Mouse (Mus musculus): Measurements from ENCODE around the gene Mdm1. TPM values are rescaled to one million over a fixed set of nuclear protein-coding genes. Genes with fewer than 3 reads are reported as not detected.
A peak's percentile ranks its signal among the peaks of the same experiment; 100 is the strongest.

Mdm1 gene
- total RNA-seq (2021): 10 to 100 TPM; 16.7 to 19.7 TPM

DNA sequence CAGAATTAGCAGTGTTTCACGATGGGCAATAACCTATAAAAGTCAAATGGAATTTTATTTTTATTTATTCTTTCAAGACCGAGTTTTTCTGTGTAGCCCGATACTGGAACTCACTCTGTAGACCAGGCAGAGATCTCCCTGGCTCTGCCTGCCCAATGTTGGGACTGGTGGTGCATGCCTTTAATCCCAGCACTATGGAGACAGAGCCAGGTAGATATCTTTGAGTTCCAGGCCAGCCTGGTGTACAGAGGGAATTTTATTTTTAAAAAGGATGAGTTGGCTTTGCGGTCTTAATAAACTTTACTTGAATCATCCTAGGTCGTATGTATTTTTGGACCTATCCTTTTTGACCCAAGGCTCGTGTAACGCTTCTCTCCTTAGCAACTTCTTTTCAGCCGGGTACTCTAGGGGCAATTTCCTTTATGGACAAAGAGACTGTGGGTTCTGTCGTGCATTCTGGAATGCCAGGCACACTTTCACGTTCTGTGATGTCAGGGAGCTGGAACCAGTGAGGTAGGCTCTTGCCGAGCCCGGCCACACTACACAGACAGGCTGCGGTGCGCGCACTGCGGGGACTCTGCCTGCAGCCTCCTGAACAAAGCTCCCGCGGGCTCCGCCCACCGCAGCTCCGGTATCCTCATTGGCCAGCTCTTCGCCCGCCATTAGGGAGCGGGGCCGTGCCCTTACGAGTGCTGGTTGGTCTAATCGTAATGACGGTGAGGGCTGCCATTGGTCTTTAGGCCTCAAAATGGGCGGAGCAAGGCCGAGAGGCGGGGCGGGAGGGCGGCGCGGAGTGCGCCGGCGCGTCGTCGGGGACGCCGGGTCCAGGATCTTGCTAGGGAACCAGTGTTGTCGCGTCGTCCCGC lies at the start of gene Mdm1:
Gene Mdm1, plus strand, starts transcription at position 794 of the 866 bp plus-strand sequence.
- DNase-seq: peak; percentile 99
- intact Hi-C loops (cut with DNase I): no loop called here

DNA sequence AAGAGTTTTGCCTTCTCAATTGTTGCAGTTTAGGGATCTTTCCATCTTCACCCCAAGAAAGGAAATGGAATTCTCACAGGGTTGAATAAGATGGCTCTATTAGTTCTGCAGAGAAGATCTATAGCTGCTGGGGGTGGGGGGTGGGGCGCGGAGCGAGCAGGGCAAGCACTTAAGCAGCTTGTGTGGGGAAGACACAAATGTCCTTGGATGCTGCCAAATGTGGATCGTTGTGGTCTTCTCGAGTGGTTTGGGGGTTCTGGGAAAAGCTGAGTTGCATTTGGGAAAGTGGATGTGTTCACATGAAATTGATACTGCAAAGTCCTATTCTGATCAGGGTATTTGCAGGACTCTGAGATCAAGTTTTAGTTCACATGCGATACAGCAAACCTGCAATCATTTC lies 48.9 kb upstream of the Mdm1 start:
- no peak for DNase-seq
- intact Hi-C loops (cut with DNase I): no loop called here

DNA sequence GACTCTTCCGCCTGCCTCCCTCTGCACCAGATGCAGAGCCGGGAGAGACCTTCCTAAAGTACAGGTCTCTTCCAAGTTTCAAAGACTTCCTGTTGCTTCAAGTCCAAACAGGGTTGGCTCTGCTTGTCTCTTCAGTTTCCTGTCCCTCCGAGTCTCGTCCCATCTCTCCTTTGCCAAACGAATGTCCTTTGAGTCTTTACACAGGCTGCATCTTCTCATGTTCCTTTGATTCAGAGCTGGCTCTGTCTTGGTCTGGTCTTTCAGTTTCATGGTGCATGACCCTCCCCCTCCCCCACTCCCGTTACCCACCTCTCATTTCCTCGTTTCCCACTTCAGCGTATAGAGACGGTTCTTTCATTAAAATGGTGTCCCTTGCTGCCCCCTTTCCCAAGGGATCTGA lies 47.9 kb upstream of the Mdm1 start:
- intact Hi-C loops (cut with DNase I): no loop called here
- no peak for DNase-seq

DNA sequence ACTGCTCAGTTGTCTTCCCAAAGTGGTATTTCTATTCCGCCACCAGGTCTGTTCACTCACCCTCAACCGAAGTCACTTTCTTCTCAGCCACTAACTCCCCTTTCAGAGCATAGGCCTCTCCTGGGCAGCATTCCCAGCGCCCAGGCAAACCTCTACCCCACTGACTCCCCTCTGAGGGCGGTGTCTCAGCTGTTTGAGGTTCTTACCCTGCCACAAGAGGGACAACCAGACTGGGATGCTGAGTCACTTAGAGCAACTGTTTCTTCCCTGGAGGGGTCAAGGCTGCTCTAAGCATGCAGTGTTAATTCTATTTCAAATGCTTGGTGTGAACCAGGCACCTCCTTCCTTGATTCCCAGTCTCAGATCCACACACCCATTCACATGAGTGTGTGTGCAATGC lies 46.8 kb upstream of the Mdm1 start:
- intact Hi-C loops (cut with DNase I): no loop called here

DNA sequence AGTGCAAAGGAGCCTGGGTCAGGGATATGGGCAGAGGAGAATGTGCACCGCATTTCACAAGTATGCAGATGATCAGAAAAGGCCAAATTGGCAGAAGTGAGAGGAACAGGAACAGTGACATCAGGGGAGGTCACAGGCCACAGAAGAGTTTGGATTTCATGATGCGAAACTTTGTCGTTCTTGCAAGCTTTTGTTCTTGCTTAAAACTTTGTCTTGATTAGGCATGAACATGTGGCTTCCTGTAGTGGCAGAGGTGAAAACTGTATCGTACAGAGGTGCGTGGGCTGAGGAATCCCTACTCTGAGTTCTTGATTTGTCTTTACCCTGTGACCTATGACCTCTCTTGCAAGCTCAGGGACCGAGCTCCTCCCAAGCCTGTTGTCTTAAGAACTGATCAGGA lies 45.4 kb upstream of the Mdm1 start:
- intact Hi-C loops (cut with DNase I): no loop called here
- no peak for DNase-seq

More for the DNA sequence above, 46.8 kb upstream of the Mdm1 start:
- DNase-seq: no peak

DNA sequence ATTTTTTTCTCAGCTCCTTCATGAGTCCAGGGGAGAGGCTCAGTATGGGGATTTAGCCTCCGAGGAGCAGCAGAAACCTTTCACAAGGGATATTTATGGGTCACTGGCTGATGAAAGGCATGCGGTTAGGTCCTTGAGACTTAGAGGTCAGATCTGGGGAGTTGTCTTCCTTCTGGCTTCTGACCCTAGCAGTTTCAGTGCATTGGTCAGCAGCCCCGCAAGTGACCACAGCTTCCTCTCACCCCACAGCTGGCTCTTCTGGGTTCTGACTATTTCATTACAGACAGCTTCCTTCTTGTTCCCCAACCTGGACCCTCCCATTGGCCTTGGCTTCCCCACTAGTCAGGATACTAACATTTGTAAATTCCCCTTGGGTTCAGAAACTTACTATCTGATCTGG lies 43.7 kb upstream of the Mdm1 start:
- DNase-seq: no peak

DNA sequence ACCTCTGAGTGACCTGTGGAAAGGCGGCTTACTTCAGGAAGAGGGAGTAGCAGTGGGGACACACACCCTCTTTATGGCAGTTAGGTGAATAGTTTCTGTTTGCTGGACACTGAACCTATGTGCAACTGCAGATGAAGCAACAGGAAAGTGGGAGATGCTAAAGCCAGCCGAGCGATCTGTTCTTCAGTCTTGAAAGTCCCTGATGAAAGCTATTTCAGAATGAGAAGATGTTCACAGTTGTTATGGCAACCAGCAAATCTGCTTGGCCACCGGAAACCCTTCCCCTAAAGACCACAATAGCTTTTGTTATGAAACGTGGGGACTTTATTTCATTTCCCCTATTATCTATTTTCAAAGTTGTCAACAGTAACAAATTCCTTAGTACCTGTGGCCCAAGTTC lies 41.0 kb upstream of the Mdm1 start:
- no peak for DNase-seq
- intact Hi-C loops (cut with DNase I): loop anchor here (10.0 kb wide), 2 partner anchors 256 to 296 kb away; partner anchors contain the start of gene Rap1b

More for the DNA sequence above, 43.7 kb upstream of the Mdm1 start:
- intact Hi-C loops (cut with DNase I): no loop called here

DNA sequence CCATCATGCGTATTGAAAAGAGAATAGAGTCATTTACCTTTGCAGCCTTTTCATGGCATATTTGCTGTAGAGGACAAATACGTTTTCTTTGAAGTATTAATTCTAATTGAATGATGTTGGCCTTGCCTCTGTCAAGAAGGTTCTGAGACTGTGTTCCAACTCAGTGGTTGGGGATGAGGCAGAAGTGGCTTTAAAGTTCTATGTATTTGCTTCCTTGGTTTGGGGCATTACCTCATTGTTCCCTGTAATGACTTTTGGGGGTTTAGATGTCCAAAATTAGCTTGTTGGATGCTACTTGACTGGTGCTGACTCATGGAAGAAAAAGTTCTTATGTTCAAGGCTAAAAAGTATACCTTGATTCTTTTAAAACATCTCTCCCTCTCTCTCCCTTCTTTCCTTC lies 40.6 kb upstream of the Mdm1 start:
- intact Hi-C loops (cut with DNase I): loop anchor here (10.0 kb wide), 2 partner anchors 256 to 296 kb away; partner anchors contain the start of gene Rap1b

DNA sequence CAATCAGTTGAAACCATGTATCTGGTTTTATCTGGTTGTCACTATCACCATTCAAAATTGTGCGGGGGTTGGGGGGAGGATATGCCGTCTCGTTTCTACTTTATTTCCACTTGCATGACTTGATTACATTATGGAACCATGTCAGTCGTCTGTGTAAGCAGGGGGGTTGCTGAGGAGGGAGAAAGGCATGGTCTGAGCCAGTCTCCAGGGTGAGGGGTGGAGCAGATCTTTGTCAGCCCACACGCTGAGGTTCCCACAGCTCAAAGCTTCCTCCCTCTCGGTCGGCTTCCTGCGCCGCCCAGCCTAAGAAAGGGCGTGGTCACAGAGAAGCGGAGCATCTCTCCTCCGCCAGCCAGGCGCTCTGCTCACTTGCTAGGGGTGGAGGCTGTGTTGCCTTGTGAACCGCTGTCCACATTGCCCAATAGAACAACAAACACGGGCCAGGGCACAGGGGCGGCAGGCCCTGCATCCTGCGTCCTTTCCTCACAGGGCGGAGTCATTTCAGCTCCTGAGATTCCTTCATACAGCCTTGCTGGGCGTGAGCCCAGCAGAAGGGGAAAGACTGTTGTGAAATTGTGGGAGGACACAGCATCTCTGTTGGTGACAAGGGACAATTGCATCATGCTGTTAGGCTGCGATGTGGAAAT lies 38.5 kb upstream of the Mdm1 start:
- DNase-seq: peak; percentile 66
- intact Hi-C loops (cut with DNase I): loop anchor here (10.0 kb wide), 2 partner anchors 258 to 298 kb away; partner anchors contain the start of gene Rap1b

More for the DNA sequence above, 40.6 kb upstream of the Mdm1 start:
- DNase-seq: no peak

DNA sequence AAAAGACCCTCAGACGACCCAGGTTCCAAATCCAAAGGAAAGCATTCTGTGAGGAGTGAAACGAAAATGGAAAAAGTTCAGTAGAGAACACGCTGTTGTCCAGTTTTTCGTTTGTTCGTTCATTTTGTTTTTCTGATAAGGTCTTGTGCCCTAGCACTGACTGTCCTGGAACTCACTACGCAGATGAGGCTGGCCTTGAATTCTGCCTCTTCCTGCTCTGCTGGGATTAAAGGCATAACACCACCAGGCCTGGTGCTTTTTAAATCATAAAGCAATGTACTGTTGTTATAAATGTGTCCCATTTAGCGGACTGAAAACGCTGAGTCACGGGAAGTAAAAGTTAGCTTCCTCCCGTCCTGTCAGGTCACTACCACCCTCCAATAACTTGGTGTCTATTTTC lies 37.7 kb upstream of the Mdm1 start:
- intact Hi-C loops (cut with DNase I): loop anchor here (10.0 kb wide), 2 partner anchors 259 to 299 kb away; partner anchors contain the start of gene Rap1b

DNA sequence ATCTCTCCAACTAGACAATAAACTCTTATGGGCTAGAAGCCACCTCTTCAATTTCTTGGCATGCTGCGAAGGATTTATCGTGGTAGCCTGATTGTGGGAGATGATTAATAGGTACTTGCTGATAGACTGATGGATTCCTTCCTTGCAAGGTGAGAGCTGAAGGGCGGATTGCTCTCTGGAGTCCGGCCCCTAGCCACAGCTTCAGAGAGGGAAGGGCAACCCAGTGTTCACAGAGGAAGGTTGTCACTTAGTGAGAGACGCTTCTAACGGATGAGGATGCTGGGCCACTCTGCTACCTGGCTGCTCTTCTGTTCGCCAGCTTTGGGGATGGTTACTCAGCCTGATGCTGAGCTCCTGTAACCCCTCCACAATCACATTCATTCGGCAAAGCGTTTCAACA lies 34.6 kb upstream of the Mdm1 start:
- DNase-seq: no peak
- intact Hi-C loops (cut with DNase I): loop anchor here (10.0 kb wide), 2 partner anchors 262 to 302 kb away; partner anchors contain the start of gene Rap1b

More for the DNA sequence above, 37.7 kb upstream of the Mdm1 start:
- no peak for DNase-seq

DNA sequence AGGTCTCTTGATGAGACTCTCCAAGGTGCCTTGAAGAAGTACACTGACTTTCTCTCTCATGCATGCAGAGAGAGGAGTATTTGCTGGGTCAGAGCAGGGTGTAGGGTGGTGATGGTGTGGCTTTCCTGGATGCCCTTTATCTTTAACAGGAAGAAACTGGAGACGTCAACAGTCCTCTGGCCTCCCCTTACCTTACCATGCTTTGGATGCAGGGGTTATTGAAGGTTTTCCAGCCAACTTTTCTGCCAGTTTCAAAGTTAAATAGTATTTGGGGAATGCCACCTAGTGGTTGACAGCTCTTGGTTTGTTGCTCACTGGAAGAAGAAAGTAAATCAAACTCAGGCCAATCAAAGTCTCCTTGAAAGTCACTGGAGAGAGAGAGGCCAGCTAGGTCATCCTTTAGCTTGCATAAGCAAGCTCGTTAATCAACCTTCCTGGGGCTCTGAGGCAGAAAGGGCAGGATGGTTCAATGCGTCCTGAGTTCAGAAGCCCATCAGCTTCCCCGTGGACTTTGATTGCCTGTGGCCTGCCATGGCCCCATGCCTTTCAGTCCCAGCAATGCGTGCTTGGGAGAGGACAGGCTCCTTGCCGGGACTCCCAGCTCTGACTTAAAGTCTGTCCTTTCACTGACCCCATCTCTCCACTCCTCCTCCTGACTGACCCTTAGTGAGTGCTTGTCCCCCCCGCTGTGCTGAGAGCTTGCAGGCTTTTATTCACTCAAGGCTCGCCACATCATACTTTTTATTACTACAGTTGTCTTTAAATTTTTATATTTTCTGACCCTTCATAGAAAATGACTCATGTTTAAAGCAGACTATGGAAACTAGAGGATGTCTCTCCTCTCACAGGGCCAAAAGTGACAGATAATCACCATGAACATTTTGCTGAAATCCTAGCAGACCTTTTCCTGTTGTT lies 31.3 kb upstream of the Mdm1 start:
- intact Hi-C loops (cut with DNase I): no loop called here

DNA sequence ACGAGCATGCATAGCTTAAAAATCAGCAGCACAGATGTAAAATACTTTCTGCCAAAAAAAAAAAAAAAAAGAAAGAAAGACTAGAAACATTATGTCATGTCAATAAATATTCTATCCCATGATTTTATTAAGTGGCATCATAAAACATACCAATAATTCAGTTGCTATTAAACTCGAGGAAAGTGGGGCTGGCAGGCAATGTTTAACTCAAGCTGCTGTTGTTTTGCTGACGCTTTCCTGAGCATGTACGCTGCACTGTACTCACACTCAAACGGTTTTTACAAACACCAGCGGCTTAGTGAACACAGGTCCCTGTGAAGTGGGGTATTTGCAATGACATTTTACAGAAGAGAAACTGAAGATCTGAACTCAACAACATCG lies 30.7 kb upstream of the Mdm1 start:
- no peak for DNase-seq
- intact Hi-C loops (cut with DNase I): no loop called here

More for the DNA sequence above, 31.3 kb upstream of the Mdm1 start:
- DNase-seq: no peak

DNA sequence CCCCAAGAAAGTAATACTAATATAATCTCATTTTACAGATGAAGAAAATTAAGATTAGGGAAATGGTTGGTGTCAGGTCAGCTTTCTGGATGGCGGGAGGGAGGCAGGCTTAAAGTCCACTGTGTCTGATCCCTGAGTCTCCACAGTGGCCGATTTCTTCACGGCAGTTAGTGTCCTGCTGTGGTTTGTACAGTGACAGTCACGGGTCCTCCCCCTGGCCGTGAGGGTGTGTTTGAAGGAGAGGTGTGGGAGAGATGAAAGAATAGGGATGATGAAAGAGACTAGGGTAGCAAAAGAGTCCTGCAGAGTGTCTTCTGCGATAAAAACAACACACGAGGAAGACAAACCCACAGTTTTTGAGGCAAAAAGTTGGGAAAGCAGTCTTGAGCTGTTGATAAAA lies 30.0 kb upstream of the Mdm1 start:
- no peak for DNase-seq
- intact Hi-C loops (cut with DNase I): no loop called here

DNA sequence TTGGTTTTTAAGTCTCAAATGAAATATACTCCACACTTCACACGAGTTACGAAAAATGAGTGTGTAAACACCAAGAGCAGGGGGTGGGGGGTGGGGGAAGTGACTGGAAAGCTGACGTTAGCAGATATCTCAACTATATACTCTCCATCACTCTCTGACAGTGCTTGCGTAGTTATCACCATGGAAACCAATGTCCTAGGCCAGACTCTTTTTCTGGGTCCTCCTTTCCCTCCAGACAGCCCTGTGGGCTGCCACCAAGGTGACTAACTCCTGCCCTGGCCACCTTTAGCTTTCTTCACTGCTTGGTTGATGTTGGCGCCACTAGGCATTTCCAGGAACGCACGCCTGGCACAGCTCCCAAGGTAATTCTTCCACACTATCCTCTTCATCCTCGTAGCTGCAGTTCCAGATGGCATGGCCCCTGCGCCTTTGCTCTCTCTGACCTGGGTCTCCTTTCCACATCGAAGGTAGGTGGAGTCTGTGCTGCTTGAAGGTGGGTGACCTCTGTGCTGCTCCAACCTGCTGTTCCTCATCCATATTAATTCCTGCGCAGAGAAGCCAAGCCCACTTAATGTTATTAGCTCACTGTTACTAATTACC lies 29.2 kb upstream of the Mdm1 start:
- DNase-seq: no peak
- intact Hi-C loops (cut with DNase I): no loop called here

DNA sequence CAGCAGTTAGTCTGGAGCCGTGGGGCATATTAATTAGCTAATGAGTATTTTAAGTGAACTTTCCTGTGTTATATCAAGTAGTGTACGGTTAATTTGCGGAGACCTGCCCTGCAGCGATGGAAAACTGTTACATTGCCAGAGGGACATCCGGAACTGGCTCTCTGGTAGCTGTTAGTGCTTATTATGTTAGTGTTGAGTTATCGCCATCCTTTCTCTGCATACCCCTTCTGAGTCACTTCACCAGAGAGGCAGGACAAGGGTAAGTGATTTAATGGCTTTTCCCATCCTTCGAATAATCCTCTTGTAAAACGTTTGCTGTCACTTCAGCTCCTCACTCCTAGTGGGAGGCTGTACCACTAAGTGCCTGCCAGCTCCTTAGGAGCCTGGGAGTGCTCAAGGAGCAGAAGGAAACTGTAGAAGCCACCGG lies 28.3 kb upstream of the Mdm1 start:
- intact Hi-C loops (cut with DNase I): no loop called here
- no peak for DNase-seq

DNA sequence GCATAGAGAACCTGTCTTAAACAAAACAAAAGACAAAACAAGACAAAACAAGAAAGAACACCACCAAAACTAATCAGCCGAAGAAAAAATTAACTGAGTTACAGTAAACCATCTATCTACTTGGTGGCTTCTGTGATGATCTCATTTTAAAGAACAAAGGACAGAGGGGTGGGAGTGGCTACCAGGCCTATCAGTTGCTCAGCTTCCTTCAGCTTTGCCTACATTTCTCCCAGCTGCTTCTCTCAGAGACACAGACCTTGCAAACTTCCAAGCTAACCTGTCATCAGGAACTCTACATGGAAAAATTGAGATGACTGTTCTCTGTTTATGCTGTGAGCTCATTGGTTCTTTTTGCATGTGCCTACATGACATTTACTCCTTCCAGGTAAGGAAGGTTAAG lies 27.3 kb upstream of the Mdm1 start:
- intact Hi-C loops (cut with DNase I): no loop called here
- no peak for DNase-seq

DNA sequence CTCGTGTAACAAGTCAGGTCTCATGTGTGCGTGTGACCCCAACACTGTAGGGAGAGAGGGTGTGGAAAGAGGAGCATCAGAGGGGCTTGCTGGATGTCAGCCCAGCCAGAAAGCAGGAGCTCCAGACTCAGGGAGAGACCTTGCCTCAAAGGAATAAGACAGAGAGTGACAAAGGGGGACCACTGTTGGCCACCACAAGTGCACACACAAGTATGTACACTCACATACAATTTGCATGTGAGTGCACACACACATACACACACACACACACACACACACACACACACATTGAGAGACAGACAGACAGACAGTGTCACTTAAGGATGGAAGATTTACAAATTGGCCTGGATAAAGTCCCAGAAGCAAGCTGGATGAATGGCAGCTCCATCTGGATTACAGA lies 25.2 kb upstream of the Mdm1 start:
- DNase-seq: no peak
- intact Hi-C loops (cut with DNase I): no loop called here

DNA sequence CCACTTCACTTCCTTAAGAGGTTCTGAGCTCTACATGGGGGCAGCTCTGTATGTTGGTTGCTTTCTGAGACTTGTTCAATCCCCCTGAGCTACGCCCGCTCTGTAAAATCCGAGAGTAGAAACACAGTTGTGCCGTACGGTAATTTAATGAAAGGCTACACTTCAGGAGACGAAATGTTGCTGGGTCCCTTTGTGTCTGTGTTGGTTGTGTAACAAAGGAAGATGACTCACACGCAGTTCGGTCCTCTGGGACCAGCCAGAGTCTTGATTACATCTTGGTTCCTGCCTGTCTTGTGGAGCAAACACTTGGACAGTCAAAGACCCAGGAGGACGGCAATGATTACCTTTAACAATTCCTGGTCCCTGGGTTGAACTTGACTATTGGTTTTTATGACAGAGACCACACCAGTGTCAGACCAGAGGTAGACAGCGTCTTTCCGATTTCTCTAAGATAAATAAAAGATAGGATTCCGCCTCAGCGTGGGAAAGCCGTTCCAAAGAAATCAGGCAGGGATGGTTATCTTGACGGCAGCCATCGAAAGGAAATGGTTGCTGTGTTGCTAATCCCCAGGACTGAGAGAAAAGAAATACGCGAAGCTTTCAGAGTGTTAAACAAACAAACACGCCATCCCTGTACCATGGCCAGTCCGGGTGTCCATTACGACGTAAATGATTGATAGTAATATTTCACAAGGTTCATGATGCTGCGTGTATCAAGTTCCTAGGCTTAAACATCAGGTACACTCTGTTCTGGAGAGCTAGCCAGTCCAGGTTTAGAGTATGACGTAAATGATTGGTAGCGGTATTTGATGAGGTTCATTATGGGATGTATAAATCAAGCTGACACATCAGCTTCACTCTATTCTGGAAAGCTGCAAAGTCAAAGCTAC lies 20.3 kb upstream of the Mdm1 start:
- intact Hi-C loops (cut with DNase I): no loop called here
- no peak for DNase-seq
